Mouse (Mus musculus): ENCODE measurements around the gene Ier5.
A peak's percentile ranks its signal among the peaks of the same experiment; 100 is the strongest.

DNA sequence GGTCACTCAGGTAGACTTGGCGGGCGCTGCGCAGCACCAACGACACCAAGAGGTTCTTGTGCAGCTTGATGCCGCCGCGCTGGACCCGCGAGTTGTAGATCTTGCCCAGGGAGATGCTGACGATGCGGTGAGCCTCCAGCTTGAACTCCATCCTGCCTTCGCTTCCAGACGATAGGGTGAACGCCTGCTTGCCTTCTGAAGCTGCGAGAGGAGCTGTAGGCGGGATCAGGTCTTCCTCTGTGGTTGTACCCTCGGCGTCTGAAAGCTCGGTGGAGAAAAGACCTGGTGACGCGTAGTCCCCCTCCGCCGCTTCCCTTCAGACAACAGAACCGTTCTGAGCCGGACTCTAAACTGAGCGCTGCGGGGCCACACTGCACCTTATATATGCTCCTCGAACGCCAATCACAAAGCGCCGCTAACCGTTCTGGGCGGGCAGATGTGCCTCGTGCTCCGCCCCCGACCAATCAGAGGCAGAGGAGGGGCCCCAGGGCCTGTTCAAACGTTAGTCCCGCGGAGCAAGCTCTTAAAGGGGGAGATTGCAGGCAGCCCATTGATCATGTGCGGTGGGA is at the start of gene Ier5:
- no peak for TF ChIP-seq CTCF (IDR thresholded peaks at IDR 0.05; ENCODE audit: low read depth, low read length)
- peak; percentile 99 for TF ChIP-seq POLR2A (IDR thresholded peaks at IDR 0.05; ENCODE audit: borderline replicate concordance, low read depth, low read length)

Measured in bone marrow macrophage, adult 2 months (primary cell).